Mouse (Mus musculus): Measurements from ENCODE around the gene Tekt5. TPM values are rescaled to one million over a fixed set of nuclear protein-coding genes. Genes with fewer than 3 reads are reported as not detected.

The Tekt5 gene
- polyA plus RNA-seq, 1 experiment from 2014 or later: 0.32 TPM

GRCm38 (mm10) chr16:10432387-10432786, 37.1 kb upstream of the Tekt5 start:
- H3K36me3 ChIP-seq (ENCODE audit: control insufficient read depth, insufficient read depth, low read length): no peaks in the 10 kb centered on the region

GRCm38 (mm10) chr16:10431911-10432310, 36.6 kb upstream of the Tekt5 start:
- Histone ChIP-seq H3K4me3 (ENCODE audit: control insufficient read depth in 1 of 2, insufficient read depth in 1 of 2, low read depth in 1 of 2, low read length in 2 of 2) (no peak overlapping the region), H3K9me3 (ENCODE audit: control insufficient read depth, low read length) (no peaks in the 10 kb centered on the region), H3K27ac (replicated peaks in 1 of 2; ENCODE audit: control insufficient read depth in 1 of 2, insufficient read depth in 1 of 2, low read depth in 2 of 2, low read length in 2 of 2) (no peak overlapping the region), H3K4me2 (ENCODE audit: low read length) (no peak overlapping the region), H3K4me1 (ENCODE audit: control insufficient read depth in 2 of 2, insufficient read depth in 2 of 2, low read length in 2 of 2) (no peaks in the 10 kb centered on the region), H3K36me3 (ENCODE audit: control insufficient read depth, insufficient read depth, low read length) (no peaks in the 10 kb centered on the region), H3K27me3 (ENCODE audit: control insufficient read depth, insufficient read depth, low read length) (no peaks in the 10 kb centered on the region), H3K9ac (ENCODE audit: low read length) (no peak overlapping the region)
- no peak for ATAC-seq (ENCODE audit: insufficient number of reproducible peaks, insufficient read depth, low FRiP score, low read depth)
- WGBS: 66% methylated on average over 1 of the region's 1 CpGs

More at GRCm38 (mm10) chr16:10432387-10432786, 37.1 kb upstream of the Tekt5 start:
- no peak overlapping the region for H3K4me3 ChIP-seq (ENCODE audit: control insufficient read depth in 1 of 2, insufficient read depth in 1 of 2, low read depth in 1 of 2, low read length in 2 of 2)
- WGBS: 82% methylated on average over 4 of the region's 4 CpGs
- H3K4me2 ChIP-seq (ENCODE audit: low read length): no peak overlapping the region
- H3K27me3 ChIP-seq (ENCODE audit: control insufficient read depth, insufficient read depth, low read length): no peaks in the 10 kb centered on the region
- H3K9ac ChIP-seq (ENCODE audit: low read length): no peak overlapping the region
- no peak for ATAC-seq (ENCODE audit: insufficient number of reproducible peaks, insufficient read depth, low FRiP score, low read depth)
- H3K4me1 ChIP-seq (ENCODE audit: control insufficient read depth in 2 of 2, insufficient read depth in 2 of 2, low read length in 2 of 2): no peaks in the 10 kb centered on the region
- H3K27ac ChIP-seq (replicated peaks in 1 of 2; ENCODE audit: control insufficient read depth in 1 of 2, insufficient read depth in 1 of 2, low read depth in 2 of 2, low read length in 2 of 2): no peak overlapping the region
- H3K9me3 ChIP-seq (ENCODE audit: control insufficient read depth, low read length): no peaks in the 10 kb centered on the region

GRCm38 (mm10) chr16:10420447-10421054, 25.3 kb upstream of the Tekt5 start:
- Histone ChIP-seq H3K27ac (replicated peaks in 1 of 2; ENCODE audit: control insufficient read depth in 1 of 2, insufficient read depth in 1 of 2, low read depth in 2 of 2, low read length in 2 of 2) (no peak overlapping the region), H3K4me1 (ENCODE audit: control insufficient read depth in 2 of 2, insufficient read depth in 2 of 2, low read length in 2 of 2) (no peaks in the 10 kb centered on the region), H3K27me3 (ENCODE audit: control insufficient read depth, insufficient read depth, low read length) (no peaks in the 10 kb centered on the region), H3K4me3 (ENCODE audit: control insufficient read depth in 1 of 2, insufficient read depth in 1 of 2, low read depth in 1 of 2, low read length in 2 of 2) (no peak overlapping the region), H3K36me3 (ENCODE audit: control insufficient read depth, insufficient read depth, low read length) (peaks cover 82% of the 10 kb centered on the region), H3K9me3 (ENCODE audit: control insufficient read depth, low read length) (peaks cover 3% of the 10 kb centered on the region; the same call in 1 of the 2 replicates), H3K9ac (ENCODE audit: low read length) (no peak overlapping the region), H3K4me2 (ENCODE audit: low read length) (no peak overlapping the region)
- no peak for ATAC-seq (ENCODE audit: insufficient number of reproducible peaks, insufficient read depth, low FRiP score, low read depth)
- 90% methylated on average over 9 of the region's 9 CpGs for WGBS

- 94% methylated on average over 9 of the region's 9 CpGs for WGBS
- H3K27me3 ChIP-seq (ENCODE audit: control insufficient read depth, insufficient read depth, low read length): no peaks in the 10 kb centered on the region
- H3K4me1 ChIP-seq (ENCODE audit: control insufficient read depth in 2 of 2, insufficient read depth in 2 of 2, low read length in 2 of 2): peaks cover 1% of the 10 kb centered on the region in 2 experiments; a peak in 1 of 4 replicates
- H3K27ac ChIP-seq (replicated peaks in 1 of 2; ENCODE audit: control insufficient read depth in 1 of 2, insufficient read depth in 1 of 2, low read depth in 2 of 2, low read length in 2 of 2): no peak overlapping the region
- no peak for ATAC-seq (ENCODE audit: insufficient number of reproducible peaks, insufficient read depth, low FRiP score, low read depth)
- no peak overlapping the region for H3K4me3 ChIP-seq (ENCODE audit: control insufficient read depth in 1 of 2, insufficient read depth in 1 of 2, low read depth in 1 of 2, low read length in 2 of 2)
- no peak overlapping the region for H3K4me2 ChIP-seq (ENCODE audit: low read length)
- no peak overlapping the region for H3K9ac ChIP-seq (ENCODE audit: low read length)
- peaks cover 80% of the 10 kb centered on the region for H3K36me3 ChIP-seq (ENCODE audit: control insufficient read depth, insufficient read depth, low read length)
- peaks cover 3% of the 10 kb centered on the region; the same call in 1 of the 2 replicates for H3K9me3 ChIP-seq (ENCODE audit: control insufficient read depth, low read length)
These were observed 22.5 kb upstream of the Tekt5 start for GRCm38 (mm10) chr16:10417723-10418259.

GRCm38 (mm10) chr16:10416866-10417265, 21.6 kb upstream of the Tekt5 start:
- H3K27me3 ChIP-seq (ENCODE audit: control insufficient read depth, insufficient read depth, low read length): no peaks in the 10 kb centered on the region
- 95% methylated on average over 4 of the region's 4 CpGs for WGBS
- ATAC-seq (ENCODE audit: insufficient number of reproducible peaks, insufficient read depth, low FRiP score, low read depth): no peak

GRCm38 (mm10) chr16:10415976-10416375, 20.7 kb upstream of the Tekt5 start:
- WGBS: 75% methylated on average over 6 of the region's 6 CpGs
- H3K4me2 ChIP-seq (ENCODE audit: low read length): no peak overlapping the region
- ATAC-seq (ENCODE audit: insufficient number of reproducible peaks, insufficient read depth, low FRiP score, low read depth): no peak

More at GRCm38 (mm10) chr16:10416866-10417265, 21.6 kb upstream of the Tekt5 start:
- Histone ChIP-seq H3K36me3 (ENCODE audit: control insufficient read depth, insufficient read depth, low read length) (peaks cover 71% of the 10 kb centered on the region), H3K4me3 (ENCODE audit: control insufficient read depth in 1 of 2, insufficient read depth in 1 of 2, low read depth in 1 of 2, low read length in 2 of 2) (no peak overlapping the region), H3K27ac (replicated peaks in 1 of 2; ENCODE audit: control insufficient read depth in 1 of 2, insufficient read depth in 1 of 2, low read depth in 2 of 2, low read length in 2 of 2) (no peak overlapping the region), H3K9me3 (ENCODE audit: control insufficient read depth, low read length) (peaks cover 3% of the 10 kb centered on the region; the same call in 1 of the 2 replicates), H3K9ac (ENCODE audit: low read length) (no peak overlapping the region), H3K4me1 (ENCODE audit: control insufficient read depth in 2 of 2, insufficient read depth in 2 of 2, low read length in 2 of 2) (peaks cover 3 to 6% of the 10 kb centered on the region in 2 experiments; a peak in 3 of 4 replicates), H3K4me2 (ENCODE audit: low read length) (no peak overlapping the region)

GRCm38 (mm10) chr16:10411764-10412746, 16.8 kb upstream of the Tekt5 start, which contains the start of gene Nubp1:
Gene Nubp1, plus strand, starts transcription at chr16:10411948.
- WGBS: 2% methylated on average over 56 of the region's 56 CpGs
- peaks cover 29% of the 10 kb centered on the region for H3K36me3 ChIP-seq (ENCODE audit: control insufficient read depth, insufficient read depth, low read length)

More at GRCm38 (mm10) chr16:10415976-10416375, 20.7 kb upstream of the Tekt5 start:
- no peak overlapping the region for H3K9ac ChIP-seq (ENCODE audit: low read length)
- peaks cover 3% of the 10 kb centered on the region; the same call in 1 of the 2 replicates for H3K9me3 ChIP-seq (ENCODE audit: control insufficient read depth, low read length)
- H3K4me3 ChIP-seq (ENCODE audit: control insufficient read depth in 1 of 2, insufficient read depth in 1 of 2, low read depth in 1 of 2, low read length in 2 of 2): no peak overlapping the region
- H3K27ac ChIP-seq (replicated peaks in 1 of 2; ENCODE audit: control insufficient read depth in 1 of 2, insufficient read depth in 1 of 2, low read depth in 2 of 2, low read length in 2 of 2): no peak overlapping the region
- no peaks in the 10 kb centered on the region for H3K27me3 ChIP-seq (ENCODE audit: control insufficient read depth, insufficient read depth, low read length)
- peaks cover 62% of the 10 kb centered on the region for H3K36me3 ChIP-seq (ENCODE audit: control insufficient read depth, insufficient read depth, low read length)
- H3K4me1 ChIP-seq (ENCODE audit: control insufficient read depth in 2 of 2, insufficient read depth in 2 of 2, low read length in 2 of 2): peaks cover 3 to 9% of the 10 kb centered on the region in 2 experiments; a peak in 3 of 4 replicates

More at GRCm38 (mm10) chr16:10411764-10412746, 16.8 kb upstream of the Tekt5 start, which contains the start of gene Nubp1:
- Histone ChIP-seq H3K27ac (replicated peaks in 1 of 2; ENCODE audit: control insufficient read depth in 1 of 2, insufficient read depth in 1 of 2, low read depth in 2 of 2, low read length in 2 of 2) (peak within 1 kb of the TSS; percentile 80 to 91), H3K27me3 (ENCODE audit: control insufficient read depth, insufficient read depth, low read length) (no peaks in the 10 kb centered on the region), H3K9me3 (ENCODE audit: control insufficient read depth, low read length) (peaks cover 3% of the 10 kb centered on the region; the same call in 1 of the 2 replicates), H3K4me2 (ENCODE audit: low read length) (peak within 1 kb of the TSS; percentile 80), H3K4me1 (ENCODE audit: control insufficient read depth in 2 of 2, insufficient read depth in 2 of 2, low read length in 2 of 2) (peaks cover 3 to 9% of the 10 kb centered on the region in 2 experiments; a peak in 3 of 4 replicates), H3K9ac (ENCODE audit: low read length) (peak within 1 kb of the TSS; percentile 76), H3K4me3 (ENCODE audit: control insufficient read depth in 1 of 2, insufficient read depth in 1 of 2, low read depth in 1 of 2, low read length in 2 of 2) (peak within 1 kb of the TSS; percentile 71 to 92)
- ATAC-seq (ENCODE audit: insufficient number of reproducible peaks, insufficient read depth, low FRiP score, low read depth): peak; percentile 94
